Mouse (Mus musculus): ENCODE results near the gene Cyp2u1. TPM values are rescaled to one million over a fixed set of nuclear protein-coding genes. Genes with fewer than 3 reads are reported as not detected.

Gene Cyp2u1
- polyA plus RNA-seq, 1 experiment from 2014 or later: 1.1 TPM

DNA sequence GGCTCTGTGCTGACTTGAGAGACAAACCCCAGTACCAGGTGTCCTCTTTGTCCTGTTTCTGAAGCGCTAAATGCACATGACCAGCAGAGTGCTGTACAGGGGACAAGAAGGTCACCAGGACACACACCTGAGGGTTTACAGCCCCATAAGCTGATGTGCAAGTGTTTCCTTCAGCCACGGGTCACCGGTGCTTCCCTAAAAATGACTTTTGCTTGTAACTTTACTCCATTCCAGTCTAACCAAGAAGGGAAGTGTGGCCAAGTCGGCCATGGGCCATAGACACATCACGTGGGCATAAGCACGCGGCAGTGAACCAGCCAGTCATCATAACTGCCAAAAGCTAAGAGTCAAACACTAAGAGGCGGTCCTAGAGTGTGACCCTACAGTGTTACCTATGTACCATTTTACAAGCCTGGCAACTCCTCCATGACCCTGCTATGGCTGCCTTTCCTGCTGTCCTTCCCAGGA lies 56.4 kb downstream of the Cyp2u1 start:
- H3K36me3 ChIP-seq (ENCODE audit: control insufficient read depth, insufficient read depth, low read length): no peaks in the 10 kb centered on the region; the same call in 1 of the 2 replicates
- ATAC-seq (ENCODE audit: insufficient number of reproducible peaks, low FRiP score, low TSS enrichment, low read depth) (no peak), DNase-seq (ENCODE audit: low spot score) (no peak)
- H3K4me2 ChIP-seq (ENCODE audit: low read depth, severe bottlenecking): no peak overlapping the region
- H3K9me3 ChIP-seq (ENCODE audit: control insufficient read depth, low read length): no peaks in the 10 kb centered on the region
- no peak overlapping the region for H3K4me3 ChIP-seq (ENCODE audit: low read depth, low read length)
- no peaks in the 10 kb centered on the region for H3K27me3 ChIP-seq (ENCODE audit: control insufficient read depth, insufficient read depth, low read length)
- H3K9ac ChIP-seq (ENCODE audit: low read length): no peak overlapping the region
- WGBS: 86% methylated on average over 8 of the region's 8 CpGs
- no peak overlapping the region for H3K27ac ChIP-seq (replicated peaks; ENCODE audit: low read depth, low read length)
- peaks cover 10% of the 10 kb centered on the region for H3K4me1 ChIP-seq (ENCODE audit: control insufficient read depth, insufficient read depth, low read length)

GRCm38 (mm10) chr3:131245766-131246578 lies 57.1 kb downstream of the Cyp2u1 start:
- no peak overlapping the region for H3K9ac ChIP-seq (ENCODE audit: low read length)
- no peak overlapping the region for H3K4me3 ChIP-seq (ENCODE audit: low read depth, low read length)
- no peak for ATAC-seq (ENCODE audit: insufficient number of reproducible peaks, low FRiP score, low TSS enrichment, low read depth)
- H3K27ac ChIP-seq (replicated peaks; ENCODE audit: low read depth, low read length): no peak overlapping the region
- H3K4me2 ChIP-seq (ENCODE audit: low read depth, severe bottlenecking): no peak overlapping the region
- H3K4me1 ChIP-seq (ENCODE audit: control insufficient read depth, insufficient read depth, low read length): peaks cover 10% of the 10 kb centered on the region
- H3K36me3 ChIP-seq (ENCODE audit: control insufficient read depth, insufficient read depth, low read length): no peaks in the 10 kb centered on the region; the same call in 1 of the 2 replicates
- H3K9me3 ChIP-seq (ENCODE audit: control insufficient read depth, low read length): no peaks in the 10 kb centered on the region
- peak; percentile 72 for DNase-seq (ENCODE audit: low spot score)
- no peaks in the 10 kb centered on the region for H3K27me3 ChIP-seq (ENCODE audit: control insufficient read depth, insufficient read depth, low read length)
- 57% methylated on average over 11 of the region's 11 CpGs for WGBS

Other genes starting within 250 kb of the Cyp2u1 start
- gene Lef1, start 192.8 kb downstream of the Cyp2u1 start, polyA plus RNA-seq (2014; fragmentation: Nextera tagmentation; extraction: Ambion mirVana): 60.8 and 68.4 TPM in 2 replicates
- 106 and 114 TPM in 2 replicates for gene Hadh, start 31.1 kb downstream of the Cyp2u1 start, polyA plus RNA-seq (2014; fragmentation: Nextera tagmentation; extraction: Ambion mirVana)
- 1.5 and 3.0 TPM in 2 replicates for gene Sgms2, start 188.2 kb upstream of the Cyp2u1 start, polyA plus RNA-seq (2014; fragmentation: Nextera tagmentation; extraction: Ambion mirVana)

Data from limb, embryonic 11.5 days (tissue).